Mouse (Mus musculus): ENCODE measurements around the gene Chsy1.

The Chsy1 gene

GRCm38 (mm10) chr7:66201657-66202056 lies 92.3 kb downstream of the Chsy1 start:
- DNase-seq (ENCODE audit: low read depth in 2 of 2, low spot score in 2 of 2) = no peak

DNA sequence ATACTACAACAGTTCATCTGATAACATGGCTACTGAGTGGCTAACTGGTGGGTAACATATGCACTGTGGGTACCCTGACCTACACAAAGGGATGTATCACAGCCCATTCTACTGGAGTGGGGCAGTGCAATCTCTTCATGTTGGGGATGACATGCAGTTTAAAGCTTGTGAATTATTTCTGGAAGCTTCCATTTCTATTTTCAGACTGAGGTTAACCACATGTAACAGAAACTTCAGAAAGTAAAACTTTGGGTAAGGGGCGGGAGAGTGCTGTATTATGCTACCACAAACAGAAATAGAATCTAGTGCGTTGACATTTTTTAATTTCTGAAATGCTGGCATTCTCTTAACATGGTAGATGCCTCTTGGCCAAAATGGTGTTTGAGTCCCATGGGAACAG lies 100.6 kb downstream of the Chsy1 start:
- no peak for DNase-seq (ENCODE audit: low read depth in 2 of 2, low spot score in 2 of 2)

DNA sequence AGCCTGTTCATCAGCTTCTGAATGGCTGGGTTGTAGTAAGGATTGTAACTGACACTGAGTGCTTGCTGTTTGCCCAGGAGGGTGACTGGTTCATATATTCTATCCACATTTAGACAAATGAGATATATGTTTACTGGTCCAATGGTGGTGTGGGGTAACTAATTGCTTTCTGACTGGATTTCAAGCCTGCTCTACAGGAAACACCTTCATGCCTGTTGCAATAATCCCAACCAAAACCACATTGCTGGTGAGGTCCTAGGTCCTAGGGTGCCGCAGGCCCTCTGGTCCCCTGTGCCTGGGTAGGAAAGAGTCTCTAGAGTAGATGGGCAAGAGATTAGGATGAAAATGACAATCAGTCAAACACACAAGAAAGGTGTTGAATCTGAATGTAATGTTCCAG lies 103.6 kb downstream of the Chsy1 start:
- no peak for DNase-seq (ENCODE audit: low read depth in 2 of 2, low spot score in 2 of 2)

DNA sequence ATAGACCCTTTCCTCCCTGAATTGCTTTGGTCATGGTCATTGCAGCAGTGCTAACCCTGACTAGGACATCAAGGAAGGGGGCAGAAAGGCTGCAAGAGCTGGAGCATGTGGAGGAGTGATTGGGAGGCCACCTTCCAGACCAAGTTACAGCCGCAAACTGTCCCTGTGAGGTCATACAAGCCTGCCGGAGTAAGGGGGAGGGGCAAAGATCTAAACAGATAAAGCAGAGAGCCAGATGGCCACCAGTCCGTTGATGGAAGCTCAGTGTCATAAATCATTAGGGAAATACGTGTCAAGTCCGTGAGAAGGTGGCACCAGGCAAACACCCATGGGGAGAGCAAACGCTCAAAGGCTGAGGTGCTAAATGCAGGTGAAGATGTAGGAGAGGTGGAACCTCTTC lies 105.2 kb downstream of the Chsy1 start:
- DNase-seq (ENCODE audit: low read depth in 2 of 2, low spot score in 2 of 2) = no peak

GRCm38 (mm10) chr7:66215911-66216310 lies 106.6 kb downstream of the Chsy1 start:
- DNase-seq (ENCODE audit: low read depth in 2 of 2, low spot score in 2 of 2) = no peak

DNA sequence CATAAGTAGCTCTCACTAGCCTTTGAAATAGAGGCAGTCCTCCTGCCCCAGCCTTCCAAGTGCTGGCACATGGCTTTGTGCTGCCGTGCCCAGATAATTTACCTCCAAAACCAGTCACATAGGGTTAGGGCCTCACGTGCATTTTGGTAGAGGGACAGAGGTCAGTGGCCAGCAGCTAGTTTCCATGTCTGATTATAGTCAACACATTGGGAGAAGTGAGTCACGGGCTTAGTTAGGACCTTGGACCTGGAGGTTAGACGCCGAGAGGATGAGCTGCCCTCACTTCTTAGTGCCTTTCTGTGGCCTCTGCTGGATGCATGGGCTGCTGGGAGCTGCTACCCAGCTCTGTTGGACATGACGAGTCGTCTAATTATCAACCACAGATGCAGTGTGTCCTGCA lies 107.7 kb downstream of the Chsy1 start:
- no peak for DNase-seq (ENCODE audit: low read depth in 2 of 2, low spot score in 2 of 2)

- DNase-seq (ENCODE audit: low read depth in 2 of 2, low spot score in 2 of 2) = no peak
Observed at GRCm38 (mm10) chr7:66217531-66218094, 108.3 kb downstream of the Chsy1 start.

DNA sequence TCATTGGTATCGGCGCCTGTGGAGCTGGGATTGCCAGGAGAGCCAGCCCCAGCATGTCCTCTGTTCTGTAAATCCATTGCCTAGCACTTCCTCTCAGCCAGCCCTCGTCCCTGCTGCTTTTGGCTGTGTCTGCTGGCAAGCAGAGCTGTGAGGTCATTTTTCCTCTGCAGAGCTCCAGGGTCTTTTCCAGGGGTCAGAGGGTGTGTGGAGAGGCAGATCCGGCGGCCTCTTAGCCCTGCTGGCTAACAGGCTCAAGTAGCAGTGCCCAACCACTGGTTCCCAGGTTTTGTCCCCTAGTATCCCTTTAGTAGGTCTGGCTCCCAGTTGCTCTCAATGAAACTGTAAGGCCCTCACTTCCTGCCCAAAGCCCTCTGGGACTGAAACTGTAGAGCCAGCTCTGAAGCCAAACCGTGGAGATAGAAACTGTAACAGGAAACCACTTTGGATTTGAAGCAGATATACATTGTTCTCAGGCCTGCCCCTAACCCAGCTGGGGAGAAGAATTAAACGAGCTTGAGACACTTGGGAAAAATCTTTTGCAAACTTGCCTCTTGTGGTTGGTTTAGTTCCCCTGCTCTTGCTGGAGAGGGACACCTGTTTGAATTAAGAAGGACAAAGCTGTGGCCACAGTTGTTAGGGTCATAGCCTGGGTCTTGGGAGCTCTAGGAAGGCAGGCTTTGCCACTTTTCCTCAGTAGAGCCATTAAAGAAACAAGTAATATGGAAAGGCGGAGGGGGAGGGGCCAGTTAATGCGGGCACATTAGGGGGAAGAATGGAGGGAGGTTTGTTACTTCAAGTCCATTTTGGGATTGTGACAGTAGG lies 109.1 kb downstream of the Chsy1 start:
- no peak for DNase-seq (ENCODE audit: low read depth in 2 of 2, low spot score in 2 of 2)

GRCm38 (mm10) chr7:66219028-66219793 lies 109.9 kb downstream of the Chsy1 start:
- no peak for DNase-seq (ENCODE audit: low read depth in 2 of 2, low spot score in 2 of 2)

- DNase-seq (ENCODE audit: low read depth in 2 of 2, low spot score in 2 of 2) = no peak
Observed at GRCm38 (mm10) chr7:66219794-66220227, 110.5 kb downstream of the Chsy1 start.

GRCm38 (mm10) chr7:66222621-66223091 lies 113.3 kb downstream of the Chsy1 start:
- no peak for DNase-seq (ENCODE audit: low read depth in 2 of 2, low spot score in 2 of 2)
